Mouse (Mus musculus) limb, embryonic 12.5 days (tissue): ENCODE results near the gene Cyth1. TPM values are rescaled to one million over a fixed set of nuclear protein-coding genes. Genes with fewer than 3 reads are reported as not detected.
A peak's percentile ranks its signal among the peaks of the same experiment; 100 is the strongest.

Experiments
- ATAC-seq: fragments of 200-750 bp; cut with Nextera tagmentation; 2 replicates; pipeline ENCODE4 v1.8.0; 2017; ENCODE audit warnings: low read depth, moderate TSS enrichment; ENCODE audit not compliant: insufficient number of reproducible peaks, insufficient read depth, low FRiP score, low TSS enrichment
- H3K27ac ChIP-seq: fragments of 300-500 bp; sonication (generic); 2 replicates; pipeline ENCODE4 v1.5.1; 2016; ENCODE audit warnings: mild to moderate bottlenecking, moderate library complexity
- H3K27me3 ChIP-seq: fragments of 300-500 bp; sonication (generic); 2 replicates; pipeline ENCODE4 v1.6.1; 2016; ENCODE audit warnings: mild to moderate bottlenecking, moderate library complexity
- H3K36me3 ChIP-seq: fragments of 300-500 bp; sonication (generic); 2 replicates; pipeline ENCODE4 v1.6.1; 2016; ENCODE audit warnings: mild to moderate bottlenecking, moderate library complexity
- H3K4me1 ChIP-seq: fragments of 300-500 bp; sonication (generic); replicated peaks from 2 replicates; pipeline ENCODE4 v1.6.1; 2016
- H3K4me2 ChIP-seq: fragments of 300-500 bp; sonication (generic); 2 replicates; pipeline ENCODE4 v1.6.1; 2016; ENCODE audit warnings: mild to moderate bottlenecking, moderate library complexity
- H3K4me3 ChIP-seq: fragments of 300-500 bp; sonication (generic); replicated peaks from 2 replicates; pipeline ENCODE4 v1.5.1; 2016; ENCODE audit warnings: mild to moderate bottlenecking
- H3K9ac ChIP-seq: fragments of 300-500 bp; sonication (generic); replicated peaks from 2 replicates; pipeline ENCODE4 v1.6.1; 2016; ENCODE audit warnings: mild to moderate bottlenecking, moderate library complexity
- H3K9me3 ChIP-seq: fragments of 300-500 bp; sonication (generic); 2 replicates; pipeline ENCODE4 v1.6.1; 2016; ENCODE audit warnings: mild to moderate bottlenecking, moderate library complexity
- WGBS: fragments of 180-500 bp; shearing (Covaris S2); methylation state at CpG from one replicate; pipeline ENCODE4 v1.1.7; 2016; 5-methylcytosine and 5-hydroxymethylcytosine counted together
- polyA plus RNA-seq: library from polyadenylated mRNA; unstranded; fragments of >200 nt; fragmentation: Nextera tagmentation; extraction: Ambion mirVana; gene quantifications from 2 replicates; pipeline ENCODE4 v1.2.1, GENCODE M21; 2016

Cyth1 gene
- polyA plus RNA-seq, 1 experiment from 2014 or later, result 26.3 TPM

- no peaks in the 10 kb centered on the region for H3K27me3 ChIP-seq
- 21% methylated on average over 4 of the region's 4 CpGs for WGBS
- peak overlapping the region; percentile 64 for H3K27ac ChIP-seq
- no peak overlapping the region for H3K9ac ChIP-seq
- no peaks in the 10 kb centered on the region for H3K36me3 ChIP-seq
- H3K4me3 ChIP-seq, result no peak overlapping the region
- ATAC-seq, result no peak
- H3K4me1 ChIP-seq, result peaks cover 31% of the 10 kb centered on the region
- no peak overlapping the region for H3K4me2 ChIP-seq
- H3K9me3 ChIP-seq, result peaks cover 7% of the 10 kb centered on the region; the same call in 1 of the 2 replicates
These were observed 114.6 kb downstream of the Cyth1 start for GRCm38 (mm10) chr11:118133752-118134169.

- no peak overlapping the region for H3K4me3 ChIP-seq
- H3K4me2 ChIP-seq, result no peak overlapping the region
- H3K27me3 ChIP-seq, result no peaks in the 10 kb centered on the region
- peak overlapping the region; percentile 64; the same call in 1 of the 2 replicates for H3K27ac ChIP-seq
- H3K36me3 ChIP-seq, result no peaks in the 10 kb centered on the region
- WGBS, result 44% methylated on average over 9 of the region's 9 CpGs
- H3K4me1 ChIP-seq, result peaks cover 31% of the 10 kb centered on the region
- 0 out of 2 replicates have a peak, but pooled peaks cover 2% of the 10 kb centered on the region for H3K9me3 ChIP-seq
- H3K9ac ChIP-seq, result no peak overlapping the region
- no peak for ATAC-seq
These were observed 115.2 kb downstream of the Cyth1 start for GRCm38 (mm10) chr11:118133133-118133751.

- H3K9me3 ChIP-seq, result no peaks in the 10 kb centered on the region
- H3K9ac ChIP-seq, result no peak overlapping the region
- no peaks in the 10 kb centered on the region for H3K36me3 ChIP-seq
- H3K4me2 ChIP-seq, result no peak overlapping the region
- no peak for ATAC-seq
- H3K27ac ChIP-seq, result no peak overlapping the region
- WGBS, result 85% methylated on average over 8 of the region's 8 CpGs
- peaks cover 31% of the 10 kb centered on the region for H3K4me1 ChIP-seq
- H3K27me3 ChIP-seq, result no peaks in the 10 kb centered on the region
- H3K4me3 ChIP-seq, result no peak overlapping the region
These were observed 116.3 kb downstream of the Cyth1 start for GRCm38 (mm10) chr11:118132136-118132535.

- Histone ChIP-seq H3K9ac (no peak within 1 kb of the TSS), H3K4me2 (no peak within 1 kb of the TSS), H3K4me3 (no peak within 1 kb of the TSS), H3K36me3 (no peaks in the 10 kb centered on the region), H3K4me1 (peaks cover 21% of the 10 kb centered on the region), H3K9me3 (no peaks in the 10 kb centered on the region), H3K27me3 (no peaks in the 10 kb centered on the region), H3K27ac (no peak within 1 kb of the TSS)
- WGBS, result 90% methylated on average over 7 of the region's 7 CpGs
- ATAC-seq, result no peak
These were observed 117.9 kb downstream of the Cyth1 start, which contains the start of gene Dnah17 for GRCm38 (mm10) chr11:118130534-118130933. Gene Dnah17, minus strand, starts transcription at chr11:118130634.

- WGBS, result 83% methylated on average over 2 of the region's 2 CpGs
- Histone ChIP-seq H3K4me2 (no peak overlapping the region), H3K4me1 (peaks cover 15% of the 10 kb centered on the region), H3K36me3 (no peaks in the 10 kb centered on the region), H3K4me3 (no peak overlapping the region), H3K27me3 (no peaks in the 10 kb centered on the region), H3K9me3 (no peaks in the 10 kb centered on the region), H3K9ac (no peak overlapping the region), H3K27ac (no peak overlapping the region)
- ATAC-seq, result no peak
These were observed 118.6 kb downstream of the Cyth1 start for GRCm38 (mm10) chr11:118129812-118130211.

GRCm38 (mm10) chr11:118121592-118121991 lies 126.8 kb downstream of the Cyth1 start:
- Histone ChIP-seq H3K4me1 (no peaks in the 10 kb centered on the region), H3K9me3 (no peaks in the 10 kb centered on the region)
- WGBS, result 89% methylated on average over 11 of the region's 11 CpGs

GRCm38 (mm10) chr11:118118777-118119176 lies 129.6 kb downstream of the Cyth1 start:
- no peak overlapping the region for H3K4me3 ChIP-seq
- H3K4me2 ChIP-seq, result no peak overlapping the region
- H3K9me3 ChIP-seq, result no peaks in the 10 kb centered on the region
- no peak overlapping the region for H3K9ac ChIP-seq
- 82% methylated on average over 8 of the region's 8 CpGs for WGBS
- H3K36me3 ChIP-seq, result no peaks in the 10 kb centered on the region
- no peak overlapping the region for H3K27ac ChIP-seq
- no peaks in the 10 kb centered on the region for H3K27me3 ChIP-seq
- no peaks in the 10 kb centered on the region; the same call in 1 of the 2 replicates for H3K4me1 ChIP-seq
- ATAC-seq, result no peak

More at GRCm38 (mm10) chr11:118121592-118121991, 126.8 kb downstream of the Cyth1 start:
- Histone ChIP-seq H3K27ac (no peak overlapping the region), H3K27me3 (no peaks in the 10 kb centered on the region), H3K9ac (no peak overlapping the region), H3K4me3 (no peak overlapping the region), H3K36me3 (no peaks in the 10 kb centered on the region), H3K4me2 (no peak overlapping the region)
- no peak for ATAC-seq

GRCm38 (mm10) chr11:118114581-118115110 lies 133.7 kb downstream of the Cyth1 start:
- no peak overlapping the region for H3K27ac ChIP-seq
- 56% methylated on average over 8 of the region's 8 CpGs for WGBS

GRCm38 (mm10) chr11:118113516-118114205 lies 134.7 kb downstream of the Cyth1 start:
- Histone ChIP-seq H3K27ac (no peak overlapping the region), H3K4me1 (no peaks in the 10 kb centered on the region; the same call in 1 of the 2 replicates), H3K9ac (no peak overlapping the region), H3K4me2 (no peak overlapping the region), H3K9me3 (no peaks in the 10 kb centered on the region), H3K4me3 (no peak overlapping the region), H3K36me3 (no peaks in the 10 kb centered on the region), H3K27me3 (no peaks in the 10 kb centered on the region)
- no peak for ATAC-seq
- WGBS, result 81% methylated on average over 14 of the region's 14 CpGs

More at GRCm38 (mm10) chr11:118114581-118115110, 133.7 kb downstream of the Cyth1 start:
- Histone ChIP-seq H3K4me1 (no peaks in the 10 kb centered on the region; the same call in 1 of the 2 replicates), H3K9ac (0 out of 2 replicates have a peak overlapping the region, but pooled peaks have one; percentile 4), H3K4me2 (no peak overlapping the region), H3K27me3 (no peaks in the 10 kb centered on the region), H3K36me3 (no peaks in the 10 kb centered on the region), H3K4me3 (no peak overlapping the region), H3K9me3 (no peaks in the 10 kb centered on the region)
- ATAC-seq, result no peak

- 12% methylated on average over 5 of the region's 5 CpGs for WGBS
- H3K4me1 ChIP-seq, result 0 out of 2 replicates have a peak, but pooled peaks cover 4% of the 10 kb centered on the region
- no peaks in the 10 kb centered on the region for H3K9me3 ChIP-seq
- no peak overlapping the region for H3K9ac ChIP-seq
- H3K4me3 ChIP-seq, result no peak overlapping the region
- no peaks in the 10 kb centered on the region for H3K27me3 ChIP-seq
- H3K36me3 ChIP-seq, result no peaks in the 10 kb centered on the region
- no peak overlapping the region for H3K4me2 ChIP-seq
- no peak for ATAC-seq
- H3K27ac ChIP-seq, result no peak overlapping the region
These were observed 144.4 kb downstream of the Cyth1 start for GRCm38 (mm10) chr11:118104001-118104400.

- ATAC-seq, result no peak
- H3K4me1 ChIP-seq, result 0 out of 2 replicates have a peak, but pooled peaks cover 4% of the 10 kb centered on the region
These were observed 145.0 kb downstream of the Cyth1 start for GRCm38 (mm10) chr11:118103383-118103782.

More at GRCm38 (mm10) chr11:118103383-118103782, 145.0 kb downstream of the Cyth1 start:
- no peaks in the 10 kb centered on the region for H3K36me3 ChIP-seq
- H3K27ac ChIP-seq, result no peak overlapping the region
- no peak overlapping the region for H3K9ac ChIP-seq
- no peaks in the 10 kb centered on the region for H3K9me3 ChIP-seq
- H3K4me3 ChIP-seq, result no peak overlapping the region
- 87% methylated on average over 5 of the region's 5 CpGs for WGBS
- H3K4me2 ChIP-seq, result no peak overlapping the region
- H3K27me3 ChIP-seq, result no peaks in the 10 kb centered on the region
